Comparison of ENCODE assay signal across 26 mouse cellular contexts in genomic region chr1:81145576-81145975, GRCm38 (mm10).
DNase-seq lines count a peak whose midpoint lies in the region; ATAC-seq lines count a peak whose summit lies in the region.
"Had no signal": no experiment of that assay in that cellular context is flagged by ENCODE, and none has a peak within 500 bp of the region (broad histone marks: within the 10 kb centered on the region; RNA-seq: fewer than 3 reads in every experiment).

No protein-coding gene starts in this region.

- H3K27ac ChIP-seq in embryonic facial prominence, embryonic 14.5 days (replicated peaks; ENCODE audit: low read depth, low read length), result no peak overlapping the region
- H3K27ac ChIP-seq in embryonic facial prominence, embryonic 10.5 days (replicated peaks), result no peak overlapping the region
- H3K27ac ChIP-seq in heart, embryonic 11.5 days (ENCODE audit: low read depth, low read length), result no peak overlapping the region
- H3K27ac ChIP-seq: embryonic facial prominence, embryonic 12.5 days; embryonic facial prominence, embryonic 15.5 days; forebrain, embryonic 10.5 days; forebrain, embryonic 12.5 days; gastrocnemius, adult 2 months had no signal

- no peaks in the 10 kb centered on the region for H3K9me3 ChIP-seq in embryonic facial prominence, embryonic 14.5 days (ENCODE audit: control insufficient read depth, low read length)
- H3K9me3 ChIP-seq in embryonic facial prominence, embryonic 10.5 days, result no peaks in the 10 kb centered on the region
- H3K9me3 ChIP-seq in heart, embryonic 11.5 days (replicated peaks; ENCODE audit: control insufficient read depth, low read length), result no peaks in the 10 kb centered on the region
- H3K9me3 ChIP-seq: embryonic facial prominence, embryonic 12.5 days; embryonic facial prominence, embryonic 15.5 days; forebrain, embryonic 10.5 days; forebrain, embryonic 12.5 days; G1E had no signal

- H3K36me3 ChIP-seq in embryonic facial prominence, embryonic 14.5 days (ENCODE audit: control insufficient read depth, insufficient read depth, low read length), result no peaks in the 10 kb centered on the region
- H3K36me3 ChIP-seq in embryonic facial prominence, embryonic 10.5 days (replicated peaks), result no peaks in the 10 kb centered on the region
- no peaks in the 10 kb centered on the region for H3K36me3 ChIP-seq in heart, embryonic 11.5 days (ENCODE audit: control insufficient read depth, insufficient read depth, low read length)
- H3K36me3 ChIP-seq: embryonic facial prominence, embryonic 12.5 days; embryonic facial prominence, embryonic 15.5 days; forebrain, embryonic 10.5 days; forebrain, embryonic 12.5 days; G1E had no signal

- DNase-seq in cerebellum, adult 11-12 months, result peak; percentile 17
- DNase-seq in cerebellum, postnatal 4 days (ENCODE audit: low spot score in 2 of 2), result no peak
- DNase-seq in cerebellum, adult 9-10 months, result peak; percentile 50
- DNase-seq in cerebellum, adult 8-10 months, result no peak
- DNase-seq in embryonic facial prominence, embryonic 14.5 days (ENCODE audit: low spot score), result peak; percentile 18
- DNase-seq in embryonic facial prominence, embryonic 10.5 days (ENCODE audit: low spot score), result no peak
- peak; percentile 50 to 52 for DNase-seq in cerebellum, postnatal 10 days
- DNase-seq: adrenal gland, adult 8-10 months; adrenal gland, postnatal 14 days; adrenal gland, postnatal 36 days; B cell, adult 2 months; embryo, embryonic 11 days; gastrocnemius, adult 2 months had no signal

- no peak overlapping the region for H3K9ac ChIP-seq in embryonic facial prominence, embryonic 14.5 days (ENCODE audit: low read depth, low read length)
- no peak overlapping the region for H3K9ac ChIP-seq in heart, embryonic 11.5 days (ENCODE audit: low read depth, low read length)
- H3K9ac ChIP-seq: embryonic facial prominence, embryonic 12.5 days; embryonic facial prominence, embryonic 15.5 days; forebrain, embryonic 12.5 days had no signal

- H3K27me3 ChIP-seq in embryonic facial prominence, embryonic 14.5 days (replicated peaks; ENCODE audit: control insufficient read depth, insufficient read depth, low read length), result no peaks in the 10 kb centered on the region
- H3K27me3 ChIP-seq in embryonic facial prominence, embryonic 10.5 days (replicated peaks; ENCODE audit: low read depth, poor library complexity, severe bottlenecking), result no peaks in the 10 kb centered on the region
- no peaks in the 10 kb centered on the region for H3K27me3 ChIP-seq in heart, embryonic 11.5 days (ENCODE audit: control insufficient read depth, insufficient read depth, low read length)
- H3K27me3 ChIP-seq: CH12.LX; embryonic facial prominence, embryonic 12.5 days; embryonic facial prominence, embryonic 15.5 days; forebrain, embryonic 12.5 days had no signal

- ATAC-seq in embryonic facial prominence, embryonic 14.5 days (ENCODE audit: low read depth), result no peak
- ATAC-seq in heart, embryonic 11.5 days (replicated peaks; ENCODE audit: insufficient number of reproducible peaks, low FRiP score, low TSS enrichment), result no peak
- ATAC-seq: activated CD4-positive, CD25-positive, alpha-beta regulatory T cell, adult 4 months; CD4-positive, CD25-positive, alpha-beta regulatory T cell, adult 4 months; forebrain, embryonic 14.5 days; forebrain, embryonic 16.5 days; Patski had no signal

- H3K4me1 ChIP-seq in embryonic facial prominence, embryonic 14.5 days (ENCODE audit: control insufficient read depth, insufficient read depth, low read length), result no peaks in the 10 kb centered on the region
- no peaks in the 10 kb centered on the region for H3K4me1 ChIP-seq in embryonic facial prominence, embryonic 10.5 days
- H3K4me1 ChIP-seq in heart, embryonic 11.5 days (ENCODE audit: control insufficient read depth, insufficient read depth, low read length), result no peaks in the 10 kb centered on the region
- H3K4me1 ChIP-seq: embryonic facial prominence, embryonic 12.5 days; embryonic facial prominence, embryonic 15.5 days; forebrain, embryonic 10.5 days; forebrain, embryonic 12.5 days had no signal

- no peak overlapping the region for H3K4me3 ChIP-seq in embryonic facial prominence, embryonic 14.5 days (ENCODE audit: low read depth, low read length)
- H3K4me3 ChIP-seq in embryonic facial prominence, embryonic 10.5 days, result no peak overlapping the region
- H3K4me3 ChIP-seq in heart, embryonic 11.5 days (ENCODE audit: low read depth, low read length), result no peak overlapping the region
- H3K4me3 ChIP-seq: embryonic facial prominence, embryonic 12.5 days; embryonic facial prominence, embryonic 15.5 days; erythroblast, embryonic 14.5 days; forebrain, embryonic 10.5 days; forebrain, embryonic 12.5 days; gastrocnemius, adult 2 months had no signal

- no peak overlapping the region for H3K4me2 ChIP-seq in embryonic facial prominence, embryonic 14.5 days (ENCODE audit: low read depth, low read length)
- no peak overlapping the region for H3K4me2 ChIP-seq in heart, embryonic 11.5 days
- H3K4me2 ChIP-seq: embryonic facial prominence, embryonic 12.5 days; embryonic facial prominence, embryonic 15.5 days; forebrain, embryonic 12.5 days had no signal

Comparison
In these comparisons a context has a peak if more than half of its experiments do, and no peak if none do; other contexts are left out.
1. DNase-seq: peak in cerebellum, adult 11-12 months (single experiment), cerebellum, adult 9-10 months (single experiment), embryonic facial prominence, embryonic 14.5 days (single experiment) and cerebellum, postnatal 10 days (2 of 2); none in cerebellum, postnatal 4 days (0 of 2), cerebellum, adult 8-10 months (single experiment) and embryonic facial prominence, embryonic 10.5 days (single experiment).